Mouse (Mus musculus): ENCODE measurements around the gene Carnmt1.

- no peak for TF ChIP-seq CTCF (IDR thresholded peaks at IDR 0.05; ENCODE audit: extremely low read depth, insufficient read depth, insufficient read length, insufficient replicate concordance)
- no peak for TF ChIP-seq POLR2A (IDR thresholded peaks at IDR 0.05; ENCODE audit: low read depth, low read length)
Observed at GRCm38 (mm10) chr19:18708101-18708500, 37.5 kb downstream of the Carnmt1 start.
